Mouse (Mus musculus): ENCODE data around the gene Gm28171. TPM values are rescaled to one million over a fixed set of nuclear protein-coding genes. Genes with fewer than 3 reads are reported as not detected.
"Not testable (repeated sequence)": the region's sequence is repeated elsewhere in the genome, so short reads cannot be mapped to it uniquely, and the experiment has no call there.

The Gm28171 gene
- not detected in 2 replicates for total RNA-seq (2014; fragmentation: Nextera tagmentation)
- total RNA-seq (2017), result not detected in 2 replicates

DNA sequence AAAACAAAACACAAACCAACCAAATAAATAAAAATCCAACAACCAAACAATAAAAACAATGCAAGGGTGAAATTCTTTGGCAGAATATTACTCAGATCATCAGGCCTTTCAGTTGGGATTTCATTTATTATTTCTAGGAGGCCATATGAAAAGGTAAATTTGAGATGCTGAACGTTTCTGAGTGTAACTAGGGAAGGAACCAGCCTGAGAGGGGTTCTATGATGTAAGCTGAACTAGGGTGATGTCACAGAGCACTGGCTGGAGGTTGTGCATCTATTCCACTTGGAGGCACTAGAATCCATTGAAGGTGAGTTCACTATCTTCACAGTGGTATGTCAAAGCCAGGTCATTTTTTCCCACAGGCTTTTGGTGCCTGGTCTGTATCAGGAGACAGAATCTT is at the start of gene Gm28171:
Gene Gm28171, plus strand, starts transcription at position 301 of the 400 bp plus-strand sequence.
- not testable (repeated sequence) for ATAC-seq (replicated peaks; ENCODE audit: low FRiP score, low TSS enrichment, poor library complexity, severe bottlenecking)

Other genes with a start within 250 kb of the Gm28171 start
- gene Gm21854, start 136.4 kb upstream of the Gm28171 start, total RNA-seq (2014; fragmentation: Nextera tagmentation), result not detected in 2 replicates
- gene Gm21854, start 136.4 kb upstream of the Gm28171 start, total RNA-seq (2017), result not detected in 2 replicates
- gene Gm20914, start 67.4 kb upstream of the Gm28171 start, total RNA-seq (2014; fragmentation: Nextera tagmentation), result not detected in 2 replicates
- gene Gm20914, start 67.4 kb upstream of the Gm28171 start, total RNA-seq (2017), result not detected in 2 replicates
- gene Gm21778, start 149.1 kb downstream of the Gm28171 start, total RNA-seq (2014; fragmentation: Nextera tagmentation), result not detected in 2 replicates
- gene Gm21778, start 149.1 kb downstream of the Gm28171 start, total RNA-seq (2017), result not detected in 2 replicates

Measured in megakaryocyte-erythroid progenitor cell, adult 5-6 weeks (primary cell).